Mouse (Mus musculus): ENCODE data around the gene Fgfr2.

Gene Fgfr2

GRCm38 (mm10) chr7:132380634-132381336, 742.4 kb downstream of the Fgfr2 start:
- DNase-seq, result no peak

- DNase-seq, result no peak
Measured at GRCm38 (mm10) chr7:132377913-132378312, 745.2 kb downstream of the Fgfr2 start.

- DNase-seq, result no peak
Measured at GRCm38 (mm10) chr7:132373594-132374378, 749.4 kb downstream of the Fgfr2 start.

GRCm38 (mm10) chr7:132372752-132373513, 750.2 kb downstream of the Fgfr2 start:
- DNase-seq, result no peak

GRCm38 (mm10) chr7:132371832-132372231, 751.3 kb downstream of the Fgfr2 start:
- DNase-seq, result no peak

- no peak for DNase-seq
Measured at GRCm38 (mm10) chr7:132369784-132370183, 753.4 kb downstream of the Fgfr2 start.

- no peak for DNase-seq
Measured at GRCm38 (mm10) chr7:132368859-132369258, 754.3 kb downstream of the Fgfr2 start.

- DNase-seq, result no peak
Measured at GRCm38 (mm10) chr7:132367344-132367743, 755.8 kb downstream of the Fgfr2 start.

GRCm38 (mm10) chr7:132365703-132366384, 757.3 kb downstream of the Fgfr2 start:
- no peak for DNase-seq

- DNase-seq, result no peak
Measured at GRCm38 (mm10) chr7:132365111-132365510, 758.0 kb downstream of the Fgfr2 start.

- no peak for DNase-seq
Measured at GRCm38 (mm10) chr7:132364506-132364905, 758.6 kb downstream of the Fgfr2 start.

GRCm38 (mm10) chr7:132360336-132360735, 762.8 kb downstream of the Fgfr2 start:
- no peak for DNase-seq

GRCm38 (mm10) chr7:132358709-132359108, 764.4 kb downstream of the Fgfr2 start:
- DNase-seq, result peak; percentile 23

- DNase-seq, result no peak
Measured at GRCm38 (mm10) chr7:132358250-132358649, 764.9 kb downstream of the Fgfr2 start.

GRCm38 (mm10) chr7:132357841-132358237, 765.3 kb downstream of the Fgfr2 start:
- no peak for DNase-seq

GRCm38 (mm10) chr7:132356881-132357840, 766.0 kb downstream of the Fgfr2 start:
- no peak for DNase-seq

- DNase-seq, result no peak
Measured at GRCm38 (mm10) chr7:132356185-132356584, 767.0 kb downstream of the Fgfr2 start.

GRCm38 (mm10) chr7:132355767-132356166, 767.4 kb downstream of the Fgfr2 start:
- no peak for DNase-seq

GRCm38 (mm10) chr7:132349075-132349572, 774.0 kb downstream of the Fgfr2 start:
- no peak for DNase-seq

- DNase-seq, result peak; percentile 66
Measured at GRCm38 (mm10) chr7:132347273-132348045, 775.7 kb downstream of the Fgfr2 start.
